Mouse (Mus musculus) lung, postnatal 25 days (tissue): ENCODE data around the gene Alg13.
A peak's percentile ranks its signal among the peaks of the same experiment; 100 is the strongest.

ENCODE experiments used
- DNase-seq: peaks from one replicate; pipeline ENCODE4 v3.0.0; 2022; ENCODE audit warnings: low spot score

Gene Alg13

GRCm38 (mm10) chrX:144317548-144318163, at the start of gene Alg13:
Gene Alg13, plus strand, starts transcription at chrX:144317804.
- DNase-seq = peak; percentile 72

GRCm38 (mm10) chrX:144268606-144269005, 49.0 kb upstream of the Alg13 start:
- no peak for DNase-seq

GRCm38 (mm10) chrX:144301476-144301875, 16.1 kb upstream of the Alg13 start:
- DNase-seq = no peak

- DNase-seq = no peak
Measured at GRCm38 (mm10) chrX:144305659-144306058, 11.9 kb upstream of the Alg13 start.

GRCm38 (mm10) chrX:144314041-144314440, 3.6 kb upstream of the Alg13 start:
- DNase-seq = no peak

DNA sequence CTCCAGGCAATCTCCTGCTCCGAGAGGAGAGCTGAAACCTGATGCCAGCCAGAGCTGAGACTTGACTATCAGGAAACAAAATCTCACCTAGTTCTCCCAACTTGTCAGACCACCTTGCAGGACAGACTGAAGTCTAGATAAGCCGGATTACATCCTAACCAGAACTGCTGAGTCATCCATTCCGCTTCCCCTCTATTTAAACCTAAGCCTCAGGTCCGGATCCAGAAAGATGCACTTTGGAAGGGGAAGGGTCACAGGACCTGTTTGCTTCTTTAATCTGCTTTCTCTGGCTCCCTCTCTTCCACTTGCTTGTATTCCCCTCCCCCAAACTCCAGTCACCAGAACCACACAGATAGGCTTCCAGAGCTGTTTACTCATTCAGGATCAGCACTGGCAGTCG, 2.6 kb upstream of the Alg13 start:
- no peak for DNase-seq

GRCm38 (mm10) chrX:144316004-144316403, 1.6 kb upstream of the Alg13 start:
- DNase-seq = no peak

- DNase-seq = peak; percentile 3
Measured at GRCm38 (mm10) chrX:144318164-144318979, 768 bp downstream of the Alg13 start.

DNA sequence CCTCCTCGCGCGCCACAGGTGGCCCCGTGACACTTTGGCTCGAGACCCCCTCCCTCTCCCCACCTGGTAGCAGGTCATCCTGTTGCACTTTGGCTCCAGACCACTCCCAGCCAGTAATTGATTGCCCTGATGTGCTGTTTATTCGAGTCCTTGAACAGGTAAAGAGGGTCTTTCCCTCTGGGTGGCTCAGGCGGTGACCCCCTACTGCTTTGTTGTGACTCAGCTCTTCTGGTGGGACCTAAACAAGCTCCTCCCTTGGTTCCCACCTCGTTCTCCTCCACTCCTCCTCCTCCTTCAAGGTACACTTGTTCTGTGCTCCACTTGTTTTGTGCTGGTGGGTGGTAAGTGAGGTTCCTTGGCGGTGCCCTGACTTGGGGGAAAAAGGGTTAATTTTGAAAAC, 1.8 kb downstream of the Alg13 start:
- no peak for DNase-seq

GRCm38 (mm10) chrX:144325375-144325774, 7.8 kb downstream of the Alg13 start:
- no peak for DNase-seq

DNA sequence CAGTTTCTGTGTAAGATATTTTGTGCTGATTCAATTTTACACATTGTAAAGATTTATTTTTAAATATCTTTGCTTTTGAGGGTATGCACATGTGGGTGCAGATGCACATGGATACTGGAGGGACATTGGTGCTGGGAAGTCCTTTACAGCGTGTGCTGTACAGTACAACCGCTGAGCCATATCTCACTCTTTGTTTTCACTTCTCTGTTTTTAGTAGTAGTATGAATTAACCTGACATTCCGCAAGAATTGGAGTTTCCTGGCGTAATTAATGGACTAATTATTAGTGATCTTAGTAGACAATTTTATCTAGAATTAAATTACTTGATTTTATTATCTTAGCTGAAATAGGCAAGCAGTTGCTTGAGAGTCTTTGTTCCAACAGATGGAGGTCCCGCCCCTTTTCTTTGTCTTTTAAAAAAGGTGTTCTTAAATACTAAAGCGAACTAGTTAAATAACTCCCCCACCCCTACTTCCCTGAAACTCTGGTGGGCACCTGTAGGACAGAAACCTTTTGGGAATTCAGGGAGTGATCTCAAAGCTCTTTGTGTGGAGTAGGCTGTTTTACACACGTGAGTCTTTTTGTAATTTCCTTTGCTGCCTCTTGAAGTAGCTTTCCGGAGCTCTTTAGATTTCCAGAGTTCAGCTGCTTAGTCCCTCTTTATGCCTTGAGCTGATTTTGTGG, 17.9 kb downstream of the Alg13 start:
- no peak for DNase-seq

GRCm38 (mm10) chrX:144337938-144338337, 20.3 kb downstream of the Alg13 start:
- DNase-seq = no peak

- DNase-seq = no peak
Measured at GRCm38 (mm10) chrX:144338355-144338754, 20.8 kb downstream of the Alg13 start.

DNA sequence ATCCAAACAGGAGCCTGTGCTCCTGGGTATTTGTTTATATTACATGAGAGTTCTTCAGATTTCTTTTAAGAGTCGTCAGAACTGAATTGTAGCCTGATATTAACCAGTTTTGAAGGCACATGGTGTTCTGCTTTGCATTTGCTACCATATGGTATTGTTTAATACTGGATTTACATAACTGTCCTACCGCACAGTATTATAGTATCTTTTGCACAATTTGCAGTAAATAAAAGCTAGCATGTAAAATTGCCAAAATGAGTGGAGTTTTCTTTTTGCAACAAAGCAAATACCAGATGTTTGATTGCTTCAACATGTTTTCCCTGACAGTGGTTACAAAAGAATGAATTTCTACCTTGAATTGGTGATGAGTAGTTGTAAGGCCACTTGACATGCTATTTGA, 56.6 kb downstream of the Alg13 start:
- DNase-seq = no peak

- DNase-seq = peak; percentile 18
Measured at GRCm38 (mm10) chrX:144403526-144403925, 85.9 kb downstream of the Alg13 start.

DNA sequence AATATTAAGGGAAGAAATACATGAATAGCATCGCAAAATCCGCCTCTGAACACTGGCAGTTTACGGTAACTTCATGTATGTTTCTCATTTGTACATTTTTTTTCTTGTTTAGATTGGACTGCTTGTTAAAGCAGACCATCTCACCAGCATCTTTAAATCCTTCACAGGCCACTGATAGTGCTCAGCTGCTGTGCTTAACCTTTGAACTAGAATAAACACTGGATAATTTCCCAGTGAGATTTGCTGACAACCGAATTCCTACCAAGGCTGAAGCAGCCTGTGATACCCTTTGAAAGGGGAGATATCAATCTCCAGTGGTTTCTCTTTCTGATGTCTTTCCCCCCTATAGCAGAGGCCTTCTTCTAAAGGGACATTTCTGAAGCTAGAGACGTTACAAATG, 90.4 kb downstream of the Alg13 start:
- no peak for DNase-seq

DNA sequence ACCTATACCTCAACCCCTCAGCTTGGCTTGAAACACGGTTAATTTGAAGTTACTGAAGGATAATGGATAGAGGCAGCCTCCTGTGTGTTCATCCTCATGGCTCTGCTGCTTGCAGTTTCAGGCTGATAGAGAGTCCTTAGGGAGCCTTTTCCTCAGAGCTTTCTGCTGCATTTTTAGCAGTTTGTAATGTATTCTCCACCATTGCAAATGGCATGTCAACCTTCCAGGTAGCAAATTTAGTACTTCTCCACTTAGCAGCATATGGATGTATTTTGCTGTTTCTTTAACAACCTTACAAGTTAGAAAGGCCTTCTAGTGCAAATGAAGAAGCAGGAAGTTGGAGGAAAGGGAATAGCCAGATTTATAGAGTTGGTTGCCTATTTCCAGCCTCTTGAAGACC, 102.7 kb downstream of the Alg13 start:
- no peak for DNase-seq

DNA sequence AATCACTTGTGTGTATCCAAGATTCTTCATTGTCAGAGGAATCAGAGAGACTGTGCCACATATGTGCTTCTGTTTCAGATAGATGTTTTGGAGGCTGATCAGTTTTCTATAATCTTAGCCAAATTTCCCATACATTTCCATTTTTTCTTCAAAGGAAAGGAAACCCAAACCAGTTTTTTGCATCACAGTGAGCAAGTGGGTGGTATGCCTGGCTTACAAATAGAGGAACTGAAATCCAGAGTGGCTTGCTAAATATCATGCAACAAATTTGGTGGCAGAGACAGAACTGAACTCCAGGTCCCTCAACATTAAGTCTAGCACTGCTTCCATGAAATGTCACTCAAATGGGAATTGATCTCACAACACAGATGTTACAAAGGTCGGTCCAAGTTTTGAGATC, 103.5 kb downstream of the Alg13 start:
- DNase-seq = no peak

DNA sequence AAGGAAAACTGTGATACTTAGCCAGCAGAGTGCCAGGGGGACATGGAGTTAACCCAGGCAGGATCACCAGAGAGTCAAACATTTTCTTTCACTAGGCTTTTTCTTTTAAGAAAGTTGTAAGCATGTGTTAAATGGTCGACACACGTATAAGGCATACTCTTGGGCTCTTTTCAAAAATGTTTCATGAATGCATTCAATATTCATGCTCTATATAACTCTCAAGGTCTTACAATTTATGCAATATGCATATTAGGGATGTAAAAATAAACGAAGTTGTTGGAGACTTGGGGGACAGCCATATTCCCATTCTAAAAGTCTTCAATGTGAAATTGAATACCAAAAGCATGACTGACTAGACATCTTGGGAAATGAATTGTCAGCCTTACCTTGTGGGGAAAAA, 106.2 kb downstream of the Alg13 start:
- DNase-seq = no peak
